Mouse (Mus musculus): ENCODE data around the gene Vps37c.
A peak's percentile ranks its signal among the peaks of the same experiment; 100 is the strongest.

Gene Vps37c

GRCm38 (mm10) chr19:10713551-10713950 lies 25.0 kb downstream of the Vps37c start:
- no peak for DNase-seq (ENCODE audit: low spot score)

- no peak for DNase-seq (ENCODE audit: low spot score)
Measured at GRCm38 (mm10) chr19:10714168-10714567, 25.6 kb downstream of the Vps37c start.

GRCm38 (mm10) chr19:10714682-10715475 lies 26.3 kb downstream of the Vps37c start:
- peak; percentile 57 for DNase-seq (ENCODE audit: low spot score)

- no peak for DNase-seq (ENCODE audit: low spot score)
Measured at GRCm38 (mm10) chr19:10715476-10715875, 26.9 kb downstream of the Vps37c start.

GRCm38 (mm10) chr19:10718251-10718775 lies 29.8 kb downstream of the Vps37c start:
- DNase-seq (ENCODE audit: low spot score), result peak; percentile 31

- no peak for DNase-seq (ENCODE audit: low spot score)
Measured at GRCm38 (mm10) chr19:10719751-10720150, 31.2 kb downstream of the Vps37c start.

- DNase-seq (ENCODE audit: low spot score), result no peak
Measured at GRCm38 (mm10) chr19:10720524-10720923, 32.0 kb downstream of the Vps37c start.

- DNase-seq (ENCODE audit: low spot score), result no peak
Measured at GRCm38 (mm10) chr19:10721064-10721463, 32.5 kb downstream of the Vps37c start.

- DNase-seq (ENCODE audit: low spot score), result no peak
Measured at GRCm38 (mm10) chr19:10723084-10723483, 34.5 kb downstream of the Vps37c start.

- DNase-seq (ENCODE audit: low spot score), result no peak
Measured at GRCm38 (mm10) chr19:10723649-10724048, 35.1 kb downstream of the Vps37c start.

GRCm38 (mm10) chr19:10724629-10725363 lies 36.3 kb downstream of the Vps37c start:
- DNase-seq (ENCODE audit: low spot score), result no peak

GRCm38 (mm10) chr19:10729889-10730288 lies 41.4 kb downstream of the Vps37c start:
- no peak for DNase-seq (ENCODE audit: low spot score)

- DNase-seq (ENCODE audit: low spot score), result no peak
Measured at GRCm38 (mm10) chr19:10730469-10730868, 41.9 kb downstream of the Vps37c start.

GRCm38 (mm10) chr19:10731975-10732374 lies 43.4 kb downstream of the Vps37c start:
- DNase-seq (ENCODE audit: low spot score), result no peak

- DNase-seq (ENCODE audit: low spot score), result no peak
Measured at GRCm38 (mm10) chr19:10732741-10733140, 44.2 kb downstream of the Vps37c start.

- no peak for DNase-seq (ENCODE audit: low spot score)
Measured at GRCm38 (mm10) chr19:10733501-10734127, 45.1 kb downstream of the Vps37c start.

- no peak for DNase-seq (ENCODE audit: low spot score)
Measured at GRCm38 (mm10) chr19:10734554-10734953, 46.0 kb downstream of the Vps37c start.

- no peak for DNase-seq (ENCODE audit: low spot score)
Measured at GRCm38 (mm10) chr19:10735061-10735460, 46.5 kb downstream of the Vps37c start.

GRCm38 (mm10) chr19:10735861-10736260 lies 47.3 kb downstream of the Vps37c start:
- DNase-seq (ENCODE audit: low spot score), result no peak

GRCm38 (mm10) chr19:10738038-10738437 lies 49.5 kb downstream of the Vps37c start:
- no peak for DNase-seq (ENCODE audit: low spot score)

- DNase-seq (ENCODE audit: low spot score), result no peak
Measured at GRCm38 (mm10) chr19:10738811-10739210, 50.3 kb downstream of the Vps37c start, which contains the start of gene Cd5. Cd5 (minus strand) TSS chr19:10739002.

- DNase-seq (ENCODE audit: low spot score), result no peak
Measured at GRCm38 (mm10) chr19:10739916-10740315, 51.4 kb downstream of the Vps37c start.
